Comparison of ENCODE assay signal across 13 mouse cellular contexts in the genomic region with DNA sequence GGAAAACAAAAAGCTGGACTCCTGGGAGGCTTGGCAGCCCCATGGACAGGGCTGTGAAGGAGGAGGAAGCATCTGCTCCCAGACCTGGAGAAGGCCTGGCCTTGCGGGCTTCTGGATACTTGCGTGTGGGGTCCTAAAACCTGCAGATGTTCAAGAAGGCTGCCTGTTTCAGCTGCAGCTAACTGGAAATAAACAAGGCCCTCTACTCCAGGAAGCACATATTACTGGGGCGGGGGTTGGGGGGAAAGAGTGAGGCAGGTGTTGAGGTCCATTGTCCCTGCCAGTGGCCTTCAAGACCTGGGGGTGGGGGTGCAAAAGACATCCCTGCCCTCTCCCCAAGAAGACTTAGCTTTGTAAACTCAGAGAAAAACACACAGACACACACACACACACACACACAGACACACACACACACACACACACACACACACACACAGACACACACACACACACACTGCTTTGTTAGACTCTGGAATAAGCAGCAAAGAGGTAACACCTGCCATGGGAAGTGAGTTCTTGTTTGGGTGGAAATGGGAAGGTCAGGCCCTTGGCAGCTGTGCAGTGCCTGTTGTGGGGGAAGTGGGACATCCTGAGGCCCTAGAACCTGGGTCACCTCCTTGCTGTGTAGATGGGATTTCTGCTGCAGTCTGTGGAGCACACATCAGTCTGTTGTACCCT. TPM values are rescaled to one million over a fixed set of nuclear protein-coding genes. Genes with fewer than 3 reads are reported as not detected.
DNase-seq lines count a peak whose midpoint lies in the region; ATAC-seq lines count a peak whose summit lies in the region.
"Had no signal": no experiment of that assay in that cellular context is flagged by ENCODE, and none has a peak within 500 bp of the region (broad histone marks: within the 10 kb centered on the region; RNA-seq: fewer than 3 reads in every experiment).

No protein-coding gene starts in this region.

- no peak overlapping the region for H3K4me3 ChIP-seq in embryonic facial prominence, embryonic 13.5 days
- no peak overlapping the region for H3K4me3 ChIP-seq in hindbrain, embryonic 13.5 days
- no peak overlapping the region for H3K4me3 ChIP-seq in liver, embryonic 15.5 days (replicated peaks)
- H3K4me3 ChIP-seq: midbrain, embryonic 12.5 days had no signal

- H3K27me3 ChIP-seq in embryonic facial prominence, embryonic 13.5 days: peaks cover 6% of the 10 kb centered on the region; the same call in 1 of the 2 replicates
- peaks cover 2% of the 10 kb centered on the region; the same call in 1 of the 2 replicates for H3K27me3 ChIP-seq in hindbrain, embryonic 13.5 days
- no peaks in the 10 kb centered on the region for H3K27me3 ChIP-seq in liver, embryonic 15.5 days
- H3K27me3 ChIP-seq: CH12.LX had no signal

- H3K27ac ChIP-seq in embryonic facial prominence, embryonic 13.5 days: peak overlapping the region; percentile 68; the same call in 1 of the 2 replicates
- H3K27ac ChIP-seq in hindbrain, embryonic 13.5 days: peak overlapping the region; percentile 19; the same call in 1 of the 2 replicates
- 0 out of 2 replicates have a peak overlapping the region, but pooled peaks have one; percentile 6 for H3K27ac ChIP-seq in liver, embryonic 15.5 days (replicated peaks)
- H3K27ac ChIP-seq: midbrain, embryonic 12.5 days had no signal

- peak; percentile 65 for DNase-seq in heart, adult 8-10 months (ENCODE audit: low spot score)
- no peak for DNase-seq in heart, postnatal 14 days
- DNase-seq in cerebellum, adult 9-10 months: no peak
- no peak for DNase-seq in ovary, postnatal 14 days (ENCODE audit: low spot score)
- DNase-seq: layer of hippocampus, postnatal 36 days; thymus, adult 2 months had no signal

- 82% methylated on average over 3 of the region's 3 CpGs for WGBS in embryonic facial prominence, embryonic 13.5 days
- WGBS in hindbrain, embryonic 13.5 days: 92% methylated on average over 3 of the region's 3 CpGs
- WGBS in liver, embryonic 15.5 days (ENCODE audit: insufficient replicate concordance): 71% methylated on average over 3 of the region's 3 CpGs

- intact Hi-C loops in heart, postnatal 14 days (cut with DNase I): no loop called here

- H3K4me1 ChIP-seq in embryonic facial prominence, embryonic 13.5 days: peaks cover 26% of the 10 kb centered on the region
- H3K4me1 ChIP-seq in hindbrain, embryonic 13.5 days (replicated peaks): peaks cover 12% of the 10 kb centered on the region; the same call in 1 of the 2 replicates
- H3K4me1 ChIP-seq in liver, embryonic 15.5 days (replicated peaks): peaks cover 23% of the 10 kb centered on the region

- H3K36me3 ChIP-seq in embryonic facial prominence, embryonic 13.5 days: peaks cover 12% of the 10 kb centered on the region
- peaks cover 7% of the 10 kb centered on the region; the same call in 1 of the 2 replicates for H3K36me3 ChIP-seq in hindbrain, embryonic 13.5 days
- H3K36me3 ChIP-seq in liver, embryonic 15.5 days (replicated peaks): no peaks in the 10 kb centered on the region
- H3K36me3 ChIP-seq: midbrain, embryonic 12.5 days had no signal

- no peaks in the 10 kb centered on the region for H3K9me3 ChIP-seq in embryonic facial prominence, embryonic 13.5 days
- no peaks in the 10 kb centered on the region for H3K9me3 ChIP-seq in hindbrain, embryonic 13.5 days
- H3K9me3 ChIP-seq in liver, embryonic 15.5 days (replicated peaks): no peaks in the 10 kb centered on the region
- H3K9me3 ChIP-seq: midbrain, embryonic 12.5 days had no signal

- no peak overlapping the region for H3K9ac ChIP-seq in embryonic facial prominence, embryonic 13.5 days
- H3K9ac ChIP-seq in hindbrain, embryonic 13.5 days: no peak overlapping the region
- H3K9ac ChIP-seq in liver, embryonic 15.5 days: no peak overlapping the region
- H3K9ac ChIP-seq: midbrain, embryonic 12.5 days had no signal

- no peak overlapping the region for H3K4me2 ChIP-seq in embryonic facial prominence, embryonic 13.5 days
- H3K4me2 ChIP-seq in hindbrain, embryonic 13.5 days: no peak overlapping the region
- no peak overlapping the region for H3K4me2 ChIP-seq in liver, embryonic 15.5 days
- H3K4me2 ChIP-seq: midbrain, embryonic 12.5 days had no signal

- no peak for ATAC-seq in embryonic facial prominence, embryonic 13.5 days (ENCODE audit: insufficient number of reproducible peaks, insufficient read depth, low FRiP score, low TSS enrichment, low read depth)
- no peak for ATAC-seq in hindbrain, embryonic 13.5 days (ENCODE audit: low FRiP score)
- no peak for ATAC-seq in liver, embryonic 15.5 days (ENCODE audit: insufficient read depth)
- no peak for ATAC-seq in inflammation-experienced regulatory T-cells, adult 6 months
- ATAC-seq: forebrain, embryonic 16.5 days had no signal

RNA-seq across cellular contexts. Expression of a gene that starts 5.9 kb away (rescaled TPM):
- total RNA-seq in heart, adult 8-10 months (2022): not detected
- total RNA-seq in heart, postnatal 14 days (2021): not detected
- not detected in 2 replicates for polyA plus RNA-seq in embryonic facial prominence, embryonic 13.5 days (2015; fragmentation: Nextera tagmentation; extraction: Ambion mirVana)
- 0.27 TPM in 1 of 2 replicates, not detected in the other for polyA plus RNA-seq in hindbrain, embryonic 13.5 days (2015; fragmentation: Nextera tagmentation; extraction: Ambion mirVana)
- polyA plus RNA-seq in liver, embryonic 15.5 days (2015; fragmentation: Nextera tagmentation; extraction: Ambion mirVana): not detected in 2 replicates
- not detected for polyA plus RNA-seq in inflammation-experienced regulatory T-cells, adult 6 months (2017; shearing (Covaris generic))
- polyA plus RNA-seq: midbrain, embryonic 12.5 days had no signal

RNA-seq across cellular contexts. Expression of a gene that starts 8.7 kb away (rescaled TPM):
- total RNA-seq in heart, adult 8-10 months (2022): 10 to 100 TPM; 21.4 to 53.8 (median 48.1) TPM
- 10 to 100 TPM; 73.4 to 77.1 TPM for total RNA-seq in heart, postnatal 14 days (2021)
- 88.3 and 92.4 TPM in 2 replicates for polyA plus RNA-seq in embryonic facial prominence, embryonic 13.5 days (2015; fragmentation: Nextera tagmentation; extraction: Ambion mirVana)
- polyA plus RNA-seq in hindbrain, embryonic 13.5 days (2015; fragmentation: Nextera tagmentation; extraction: Ambion mirVana): 19.1 and 20.2 TPM in 2 replicates
- polyA plus RNA-seq in liver, embryonic 15.5 days (2015; fragmentation: Nextera tagmentation; extraction: Ambion mirVana): 6.7 and 8.0 TPM in 2 replicates
- polyA plus RNA-seq in inflammation-experienced regulatory T-cells, adult 6 months (2017; shearing (Covaris generic)): not detected
- total RNA-seq: CH12.LX had no signal

RNA-seq across cellular contexts. Expression of a gene that starts 17.4 kb away (rescaled TPM):
- 1 to 10 TPM; 5.3 to 8.0 (median 7.2) TPM for total RNA-seq in heart, adult 8-10 months (2022)
- total RNA-seq in heart, postnatal 14 days (2021): 1 to 10 TPM; 6.4 to 8.7 TPM
- polyA plus RNA-seq in embryonic facial prominence, embryonic 13.5 days (2015; fragmentation: Nextera tagmentation; extraction: Ambion mirVana): 30.4 and 33.0 TPM in 2 replicates
- polyA plus RNA-seq in hindbrain, embryonic 13.5 days (2015; fragmentation: Nextera tagmentation; extraction: Ambion mirVana): 36.0 and 42.4 TPM in 2 replicates
- 1.3 and 2.7 TPM in 2 replicates for polyA plus RNA-seq in liver, embryonic 15.5 days (2015; fragmentation: Nextera tagmentation; extraction: Ambion mirVana)
- 10 to 100 TPM in 2 of 3 experiments, 1 to 10 TPM in 1; 6.4 to 19.9 (median 17.5) TPM for polyA plus RNA-seq in inflammation-experienced regulatory T-cells, adult 6 months (2017; shearing (Covaris generic))

RNA-seq across cellular contexts. Expression of a gene that starts 31.0 kb away (rescaled TPM):
- 1 to 10 TPM; 3.7 to 8.9 (median 4.9) TPM for total RNA-seq in heart, adult 8-10 months (2022)
- total RNA-seq in heart, postnatal 14 days (2021): 1 to 10 TPM; 7.2 to 8.1 TPM
- 83.5 and 86.1 TPM in 2 replicates for polyA plus RNA-seq in embryonic facial prominence, embryonic 13.5 days (2015; fragmentation: Nextera tagmentation; extraction: Ambion mirVana)
- polyA plus RNA-seq in hindbrain, embryonic 13.5 days (2015; fragmentation: Nextera tagmentation; extraction: Ambion mirVana): 43.6 and 44.4 TPM in 2 replicates
- polyA plus RNA-seq in liver, embryonic 15.5 days (2015; fragmentation: Nextera tagmentation; extraction: Ambion mirVana): 22.3 and 22.4 TPM in 2 replicates
- polyA plus RNA-seq in inflammation-experienced regulatory T-cells, adult 6 months (2017; shearing (Covaris generic)): 100 to 1,000 TPM; 154 to 182 (median 170) TPM

RNA-seq across cellular contexts. Expression of a gene that starts 35.5 kb away (rescaled TPM):
- total RNA-seq in heart, adult 8-10 months (2022): not detected
- not detected for total RNA-seq in heart, postnatal 14 days (2021)
- polyA plus RNA-seq in embryonic facial prominence, embryonic 13.5 days (2015; fragmentation: Nextera tagmentation; extraction: Ambion mirVana): not detected in 2 replicates
- not detected in 2 replicates for polyA plus RNA-seq in hindbrain, embryonic 13.5 days (2015; fragmentation: Nextera tagmentation; extraction: Ambion mirVana)
- polyA plus RNA-seq in liver, embryonic 15.5 days (2015; fragmentation: Nextera tagmentation; extraction: Ambion mirVana): not detected in 2 replicates
- not detected for polyA plus RNA-seq in inflammation-experienced regulatory T-cells, adult 6 months (2017; shearing (Covaris generic))
- total RNA-seq: CH12.LX; layer of hippocampus, postnatal 36 days had no signal
- polyA plus RNA-seq: forebrain, embryonic 16.5 days; midbrain, embryonic 12.5 days; thymus, adult 2 months had no signal

Comparison
In these comparisons a context has a peak if more than half of its experiments do, and no peak if none do; other contexts are left out.
1. H3K27ac ChIP-seq: peak in every context shown above with its lines; median percentile 68 in embryonic facial prominence, embryonic 13.5 days; 19 in hindbrain, embryonic 13.5 days; 6 in liver, embryonic 15.5 days.